24 mouse cellular contexts compared by ENCODE assay signal in the genomic region with DNA sequence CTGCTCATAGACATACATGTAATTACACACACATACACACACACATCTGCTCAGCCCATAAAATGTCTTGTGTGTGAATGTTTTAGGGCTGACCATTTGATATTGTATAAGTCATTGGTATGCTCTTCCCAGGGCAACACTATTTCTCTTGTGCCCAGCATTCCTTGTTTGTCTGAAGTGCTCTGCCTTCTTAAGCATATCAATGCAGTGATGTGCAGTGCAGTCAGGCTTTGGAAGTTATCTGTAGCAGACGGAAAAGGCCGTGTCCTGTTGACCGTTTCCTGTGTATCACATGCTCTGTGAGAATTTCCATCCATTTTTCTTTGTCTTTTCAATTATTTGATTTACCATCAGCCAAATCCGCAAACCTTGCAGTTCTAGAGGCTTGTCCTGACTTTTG.
DNase-seq lines count a peak whose midpoint lies in the region; ATAC-seq and TF ChIP-seq lines count a peak whose summit lies in the region.
"Had no signal": no experiment of that assay in that cellular context is flagged by ENCODE, and none has a peak within 500 bp of the region (broad histone marks: within the 10 kb centered on the region; RNA-seq: fewer than 3 reads in every experiment).

No protein-coding gene starts in this region.

- H3K27ac ChIP-seq in heart, embryonic 13.5 days (replicated peaks): peak overlapping the region; percentile 25; the same call in 1 of the 2 replicates
- H3K27ac ChIP-seq in heart, adult 2 months: no peak overlapping the region
- H3K27ac ChIP-seq in hindbrain, embryonic 13.5 days: no peak overlapping the region
- no peak overlapping the region for H3K27ac ChIP-seq in hindbrain, embryonic 11.5 days (ENCODE audit: low read depth, low read length)
- no peak overlapping the region for H3K27ac ChIP-seq in liver, embryonic 14.5 days
- H3K27ac ChIP-seq in liver, embryonic 11.5 days (ENCODE audit: low read depth, low read length): no peak overlapping the region
- H3K27ac ChIP-seq: embryonic facial prominence, embryonic 12.5 days; gastrocnemius, adult 2 months; hindbrain, embryonic 10.5 days; hindbrain, embryonic 15.5 days had no signal

- TF ChIP-seq EP300 in heart, adult 2 months (IDR thresholded peaks at IDR 0.05; ENCODE audit: insufficient read depth, low read depth, low read length): no peak
- no peak for TF ChIP-seq EP300 in liver, embryonic 14.5 days (IDR thresholded peaks at IDR 0.05; ENCODE audit: low read depth)

- H3K79me2 ChIP-seq in heart, adult 2 months (replicated peaks; ENCODE audit: control insufficient read depth, insufficient read depth, low read length): no peaks in the 10 kb centered on the region
- peaks cover 3% of the 10 kb centered on the region for H3K79me2 ChIP-seq in myocyte (ENCODE audit: control insufficient read depth, insufficient read depth)

- no peak overlapping the region for H3K4me3 ChIP-seq in heart, embryonic 13.5 days
- no peak overlapping the region for H3K4me3 ChIP-seq in heart, adult 2 months
- no peak overlapping the region for H3K4me3 ChIP-seq in hindbrain, embryonic 13.5 days
- H3K4me3 ChIP-seq in hindbrain, embryonic 11.5 days (ENCODE audit: low read depth, low read length): no peak overlapping the region
- H3K4me3 ChIP-seq in liver, embryonic 14.5 days (ENCODE audit: insufficient read depth in 1 of 2, low read depth in 2 of 2, low read length in 2 of 2): no peak overlapping the region
- H3K4me3 ChIP-seq in liver, embryonic 11.5 days (ENCODE audit: low read depth, low read length): no peak overlapping the region
- H3K4me3 ChIP-seq in myocyte: no peak overlapping the region
- H3K4me3 ChIP-seq: embryonic facial prominence, embryonic 12.5 days; embryonic facial prominence, embryonic 15.5 days; gastrocnemius, adult 2 months; hindbrain, embryonic 10.5 days; hindbrain, embryonic 15.5 days had no signal

- peaks cover 26% of the 10 kb centered on the region for H3K4me1 ChIP-seq in heart, embryonic 13.5 days
- peaks cover 2% of the 10 kb centered on the region for H3K4me1 ChIP-seq in heart, adult 2 months (ENCODE audit: control insufficient read depth, insufficient read depth, low read length)
- H3K4me1 ChIP-seq in hindbrain, embryonic 13.5 days (replicated peaks): peaks cover 13% of the 10 kb centered on the region
- no peaks in the 10 kb centered on the region for H3K4me1 ChIP-seq in hindbrain, embryonic 11.5 days (replicated peaks; ENCODE audit: control insufficient read depth, insufficient read depth, low read length)
- H3K4me1 ChIP-seq in liver, embryonic 14.5 days (replicated peaks; ENCODE audit: control insufficient read depth in 2 of 2, insufficient read depth in 2 of 2, low read length in 1 of 2): peaks cover 0 to 8% of the 10 kb centered on the region in 2 experiments; a peak in 1 of 4 replicates
- H3K4me1 ChIP-seq in liver, embryonic 11.5 days (replicated peaks; ENCODE audit: control insufficient read depth, insufficient read depth, low read length): no peaks in the 10 kb centered on the region
- H3K4me1 ChIP-seq: hindbrain, embryonic 15.5 days had no signal

- no peak for DNase-seq in heart, adult 2 months
- DNase-seq in hindbrain, embryonic 11.5 days (ENCODE audit: low spot score): no peak
- no peak for DNase-seq in liver, embryonic 14.5 days (ENCODE audit: low read depth in 3 of 3, low spot score in 3 of 3)
- no peak for DNase-seq in liver, embryonic 11.5 days (ENCODE audit: low spot score)
- no peak for DNase-seq in layer of hippocampus, adult 8-10 months (ENCODE audit: low spot score in 2 of 2)
- DNase-seq: adrenal gland, adult 2 months; adrenal gland, postnatal 14 days; cerebellum, adult 11 months; cerebellum, adult 2 months; cerebellum, adult 9-11 months; cerebellum, postnatal 25 days; forebrain, postnatal 0 days; gastrocnemius, adult 2 months; gastrocnemius, postnatal 14 days; heart, adult 18-20 months had no signal

- no peak for ATAC-seq in heart, embryonic 13.5 days (ENCODE audit: extremely low read depth, insufficient number of reproducible peaks, low FRiP score, low TSS enrichment)
- 0 out of 2 replicates have a peak, but pooled peaks have one; percentile 32 for ATAC-seq in hindbrain, embryonic 13.5 days (ENCODE audit: low FRiP score)
- no peak for ATAC-seq in hindbrain, embryonic 11.5 days (ENCODE audit: low FRiP score)
- ATAC-seq in liver, embryonic 14.5 days (ENCODE audit: insufficient read depth): peak; percentile 28; the same call in 1 of the 2 replicates
- ATAC-seq in liver, embryonic 11.5 days (replicated peaks; ENCODE audit: low FRiP score): no peak
- ATAC-seq: CD4-positive, CD25-positive, alpha-beta regulatory T cell, adult 4 months; forebrain, embryonic 14.5 days; forebrain, postnatal 0 days had no signal

- no peak overlapping the region for H3K4me2 ChIP-seq in heart, embryonic 13.5 days
- H3K4me2 ChIP-seq in hindbrain, embryonic 13.5 days: no peak overlapping the region
- no peak overlapping the region for H3K4me2 ChIP-seq in hindbrain, embryonic 11.5 days (replicated peaks; ENCODE audit: low read depth, low read length)
- no peak overlapping the region for H3K4me2 ChIP-seq in liver, embryonic 14.5 days (ENCODE audit: low read depth)
- no peak overlapping the region for H3K4me2 ChIP-seq in liver, embryonic 11.5 days
- H3K4me2 ChIP-seq in myocyte (ENCODE audit: low read depth): peak overlapping the region; percentile 74
- H3K4me2 ChIP-seq: embryonic facial prominence, embryonic 12.5 days; embryonic facial prominence, embryonic 15.5 days; hindbrain, embryonic 15.5 days had no signal

- H3K36me3 ChIP-seq in heart, embryonic 13.5 days: no peaks in the 10 kb centered on the region
- H3K36me3 ChIP-seq in heart, adult 2 months (ENCODE audit: control insufficient read depth, insufficient read depth, low read length): no peaks in the 10 kb centered on the region
- no peaks in the 10 kb centered on the region for H3K36me3 ChIP-seq in hindbrain, embryonic 13.5 days
- H3K36me3 ChIP-seq in hindbrain, embryonic 11.5 days (ENCODE audit: control insufficient read depth, insufficient read depth, low read length): no peaks in the 10 kb centered on the region
- H3K36me3 ChIP-seq in liver, embryonic 14.5 days (replicated peaks; ENCODE audit: control insufficient read depth, insufficient read depth, low read depth): no peaks in the 10 kb centered on the region
- no peaks in the 10 kb centered on the region for H3K36me3 ChIP-seq in liver, embryonic 11.5 days (ENCODE audit: control insufficient read depth, insufficient read depth, low read length)
- no peaks in the 10 kb centered on the region for H3K36me3 ChIP-seq in myocyte (ENCODE audit: control insufficient read depth, insufficient read depth)
- H3K36me3 ChIP-seq: embryonic facial prominence, embryonic 12.5 days; embryonic facial prominence, embryonic 15.5 days; hindbrain, embryonic 10.5 days; hindbrain, embryonic 15.5 days had no signal

- no peak overlapping the region for H3K9ac ChIP-seq in heart, embryonic 13.5 days
- H3K9ac ChIP-seq in heart, adult 2 months (ENCODE audit: low read depth, low read length): no peak overlapping the region
- H3K9ac ChIP-seq in hindbrain, embryonic 13.5 days: no peak overlapping the region
- no peak overlapping the region for H3K9ac ChIP-seq in hindbrain, embryonic 11.5 days (ENCODE audit: low read depth, low read length)
- no peak overlapping the region for H3K9ac ChIP-seq in liver, embryonic 14.5 days (replicated peaks)
- H3K9ac ChIP-seq in liver, embryonic 11.5 days (ENCODE audit: low read depth, low read length): no peak overlapping the region
- H3K9ac ChIP-seq: embryonic facial prominence, embryonic 12.5 days; embryonic facial prominence, embryonic 15.5 days; forebrain, postnatal 0 days; hindbrain, embryonic 15.5 days had no signal

- H3ac ChIP-seq in myocyte (ENCODE audit: control insufficient read depth, insufficient read length): no peak overlapping the region

- no peaks in the 10 kb centered on the region for H3K9me3 ChIP-seq in heart, embryonic 13.5 days
- H3K9me3 ChIP-seq in hindbrain, embryonic 13.5 days: no peaks in the 10 kb centered on the region
- no peaks in the 10 kb centered on the region for H3K9me3 ChIP-seq in hindbrain, embryonic 11.5 days (ENCODE audit: control insufficient read depth, low read length)
- H3K9me3 ChIP-seq in liver, embryonic 14.5 days (ENCODE audit: control insufficient read depth, low read length): no peaks in the 10 kb centered on the region
- no peaks in the 10 kb centered on the region for H3K9me3 ChIP-seq in liver, embryonic 11.5 days (ENCODE audit: control insufficient read depth, low read length)
- H3K9me3 ChIP-seq: embryonic facial prominence, embryonic 12.5 days; embryonic facial prominence, embryonic 15.5 days; hindbrain, embryonic 10.5 days; hindbrain, embryonic 15.5 days had no signal

- WGBS in heart, embryonic 13.5 days: 27% methylated on average over 4 of the region's 4 CpGs
- WGBS in heart, adult 2 months: 36% methylated on average over 4 of the region's 4 CpGs
- 86% methylated on average over 4 of the region's 4 CpGs for WGBS in hindbrain, embryonic 13.5 days
- WGBS in hindbrain, embryonic 11.5 days: 90% methylated on average over 4 of the region's 4 CpGs
- 60% methylated on average over 4 of the region's 4 CpGs for WGBS in liver, embryonic 14.5 days (ENCODE audit: insufficient replicate concordance)
- 71% methylated on average over 4 of the region's 4 CpGs for WGBS in liver, embryonic 11.5 days

- no peaks in the 10 kb centered on the region for H3K27me3 ChIP-seq in heart, embryonic 13.5 days (replicated peaks)
- no peaks in the 10 kb centered on the region; the same call in 1 of the 2 replicates for H3K27me3 ChIP-seq in heart, adult 2 months (ENCODE audit: control insufficient read depth, insufficient read depth, low read length)
- no peaks in the 10 kb centered on the region for H3K27me3 ChIP-seq in hindbrain, embryonic 13.5 days
- no peaks in the 10 kb centered on the region for H3K27me3 ChIP-seq in hindbrain, embryonic 11.5 days (ENCODE audit: control insufficient read depth, insufficient read depth, low read length)
- H3K27me3 ChIP-seq in liver, embryonic 14.5 days (ENCODE audit: control insufficient read depth, insufficient read depth, low read length): no peaks in the 10 kb centered on the region
- no peaks in the 10 kb centered on the region for H3K27me3 ChIP-seq in liver, embryonic 11.5 days (replicated peaks; ENCODE audit: control insufficient read depth, insufficient read depth, low read length)
- no peaks in the 10 kb centered on the region for H3K27me3 ChIP-seq in myocyte (ENCODE audit: control insufficient read depth, insufficient read depth, insufficient read length)
- H3K27me3 ChIP-seq: embryonic facial prominence, embryonic 12.5 days; embryonic facial prominence, embryonic 15.5 days; hindbrain, embryonic 15.5 days had no signal

- TF ChIP-seq POLR2A in heart, adult 2 months (IDR thresholded peaks at IDR 0.05; ENCODE audit: insufficient read depth, low read depth, low read length): no peak
- no peak for TF ChIP-seq POLR2A in myocyte (IDR thresholded peaks at IDR 0.05; ENCODE audit: insufficient read length, low read depth)

- TF ChIP-seq CTCF in heart, adult 2 months (IDR thresholded peaks at IDR 0.05): no peak
- TF ChIP-seq CTCF in liver, embryonic 14.5 days (IDR thresholded peaks at IDR 0.05; ENCODE audit: low read depth): no peak

- intact Hi-C loops in heart, adult 2 months (cut with DNase I): no loop called here

TF ChIP-seq in myocyte, 11 proteins besides CTCF, POLR2A, EP300 and RAD21 (continues in another document):
- TF ChIP-seq MAX (IDR thresholded peaks at IDR 0.05; ENCODE audit: low read depth) (no peak), E2F4 (IDR thresholded peaks at IDR 0.05; ENCODE audit: insufficient read depth) (no peak)

Comparison
In these comparisons a context has a peak if more than half of its experiments do, and no peak if none do; other contexts are left out.
1. ATAC-seq: peak in hindbrain, embryonic 13.5 days (single experiment) and liver, embryonic 14.5 days (single experiment); none in heart, embryonic 13.5 days (single experiment), hindbrain, embryonic 11.5 days (single experiment) and liver, embryonic 11.5 days (single experiment).